13 mouse cellular contexts compared by ENCODE assay signal in the genomic region with DNA sequence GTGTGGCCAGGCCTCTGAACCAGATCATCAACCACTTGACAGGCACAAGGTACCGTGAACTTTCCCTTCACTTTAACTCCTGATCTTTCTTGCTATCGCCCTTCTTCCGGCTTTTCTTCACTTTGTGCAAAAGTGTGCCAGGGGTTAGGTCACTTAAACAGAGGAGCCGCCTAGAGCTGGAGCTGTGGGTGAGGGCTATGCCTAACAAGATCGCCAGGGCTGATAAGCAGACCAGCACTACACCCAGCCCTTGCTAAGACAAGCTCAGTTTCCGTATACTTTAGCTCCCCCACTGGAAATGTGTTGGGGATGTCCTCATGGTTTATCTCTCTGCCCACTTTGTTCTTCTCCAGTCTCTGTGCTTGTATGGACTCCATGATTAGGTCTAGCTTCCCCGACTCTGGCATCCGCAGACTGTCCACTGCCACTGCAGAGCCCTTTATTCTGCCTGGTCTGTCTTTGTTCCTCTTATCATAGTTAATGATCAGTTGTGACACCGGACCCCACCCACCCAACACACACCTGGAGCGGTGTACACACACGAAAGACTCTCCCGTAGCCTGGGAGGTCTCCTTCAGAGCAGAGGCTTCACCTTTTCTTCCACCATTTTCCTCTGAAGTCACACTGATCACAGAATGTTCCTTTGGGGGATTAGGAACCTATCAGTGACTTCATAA. TPM values are rescaled to one million over a fixed set of nuclear protein-coding genes. Genes with fewer than 3 reads are reported as not detected.
DNase-seq lines count a peak whose midpoint lies in the region; ATAC-seq lines count a peak whose summit lies in the region.
"Had no signal": no experiment of that assay in that cellular context is flagged by ENCODE, and none has a peak within 500 bp of the region (broad histone marks: within the 10 kb centered on the region; RNA-seq: fewer than 3 reads in every experiment).

No protein-coding gene starts in this region.

- DNase-seq in kidney, adult 9 months = no peak
- no peak for DNase-seq in heart, postnatal 36 days
- DNase-seq: adrenal gland, postnatal 14 days; cerebellum, adult 18-20 months; embryo, embryonic 11 days; kidney, adult 8-10 months had no signal

- no peaks in the 10 kb centered on the region for H3K27me3 ChIP-seq in kidney, embryonic 16.5 days (ENCODE audit: insufficient read depth, low read length)
- no peaks in the 10 kb centered on the region for H3K27me3 ChIP-seq in liver, embryonic 16.5 days (ENCODE audit: control insufficient read depth, insufficient read depth, low read depth, low read length)
- H3K27me3 ChIP-seq in stomach, embryonic 15.5 days (replicated peaks) = no peaks in the 10 kb centered on the region
- H3K27me3 ChIP-seq in midbrain, embryonic 13.5 days = no peaks in the 10 kb centered on the region
- no peaks in the 10 kb centered on the region for H3K27me3 ChIP-seq in forebrain, embryonic 15.5 days

- no peak overlapping the region for H3K4me2 ChIP-seq in kidney, embryonic 16.5 days (replicated peaks; ENCODE audit: low read depth, low read length)
- no peak overlapping the region for H3K4me2 ChIP-seq in liver, embryonic 16.5 days (ENCODE audit: low read depth, low read length)
- H3K4me2 ChIP-seq in stomach, embryonic 15.5 days = no peak overlapping the region; the same call in 1 of the 2 replicates
- no peak overlapping the region for H3K4me2 ChIP-seq in midbrain, embryonic 13.5 days (replicated peaks)
- H3K4me2 ChIP-seq in forebrain, embryonic 15.5 days (replicated peaks) = no peak overlapping the region

- no peak overlapping the region for H3K27ac ChIP-seq in kidney, embryonic 16.5 days (ENCODE audit: low read length)
- no peak overlapping the region for H3K27ac ChIP-seq in liver, embryonic 16.5 days (ENCODE audit: low read length)
- H3K27ac ChIP-seq in stomach, embryonic 15.5 days = peak overlapping the region; percentile 81
- H3K27ac ChIP-seq in midbrain, embryonic 13.5 days = no peak overlapping the region
- H3K27ac ChIP-seq in forebrain, embryonic 15.5 days (replicated peaks) = no peak overlapping the region
- H3K27ac ChIP-seq: macrophage had no signal

- H3K9ac ChIP-seq in kidney, embryonic 16.5 days (replicated peaks; ENCODE audit: low read length) = no peak overlapping the region
- no peak overlapping the region for H3K9ac ChIP-seq in liver, embryonic 16.5 days (ENCODE audit: low read depth, low read length)
- no peak overlapping the region for H3K9ac ChIP-seq in stomach, embryonic 15.5 days
- H3K9ac ChIP-seq in midbrain, embryonic 13.5 days (replicated peaks) = no peak overlapping the region
- no peak overlapping the region for H3K9ac ChIP-seq in forebrain, embryonic 15.5 days (replicated peaks)

- intact Hi-C loops in heart, postnatal 36 days (cut with DNase I) = no loop called here

- WGBS in kidney, embryonic 16.5 days = 73% methylated on average over 12 of the region's 12 CpGs
- 23% methylated on average over 12 of the region's 12 CpGs for WGBS in liver, embryonic 16.5 days (ENCODE audit: insufficient replicate concordance)
- WGBS in stomach, embryonic 15.5 days = 59% methylated on average over 12 of the region's 12 CpGs
- 87% methylated on average over 12 of the region's 12 CpGs for WGBS in midbrain, embryonic 13.5 days
- 89% methylated on average over 12 of the region's 12 CpGs for WGBS in forebrain, embryonic 15.5 days

- peak; percentile 27; the same call in 1 of the 2 replicates for ATAC-seq in kidney, embryonic 16.5 days (ENCODE audit: low FRiP score, low TSS enrichment)
- peak; percentile 62 for ATAC-seq in common myeloid progenitor, adult 5-6 weeks (replicated peaks; ENCODE audit: low read depth, poor library complexity, severe bottlenecking)
- ATAC-seq in liver, embryonic 16.5 days (ENCODE audit: low read depth) = peak; percentile 16; the same call in 1 of the 2 replicates
- 0 out of 2 replicates have a peak, but pooled peaks have one; percentile 66 for ATAC-seq in stomach, embryonic 15.5 days (ENCODE audit: insufficient read depth, low FRiP score, low read depth)
- no peak for ATAC-seq in midbrain, embryonic 13.5 days
- ATAC-seq in forebrain, embryonic 15.5 days (replicated peaks) = no peak

- peaks cover 11% of the 10 kb centered on the region for H3K4me1 ChIP-seq in kidney, embryonic 16.5 days (ENCODE audit: insufficient read depth, low read length)
- peaks cover 8% of the 10 kb centered on the region for H3K4me1 ChIP-seq in liver, embryonic 16.5 days (ENCODE audit: control insufficient read depth, low read depth, low read length)
- peaks cover 9% of the 10 kb centered on the region; the same call in 1 of the 2 replicates for H3K4me1 ChIP-seq in stomach, embryonic 15.5 days
- H3K4me1 ChIP-seq in midbrain, embryonic 13.5 days (replicated peaks) = peaks cover 15% of the 10 kb centered on the region
- peaks cover 4% of the 10 kb centered on the region for H3K4me1 ChIP-seq in forebrain, embryonic 15.5 days

- H3K4me3 ChIP-seq in kidney, embryonic 16.5 days (ENCODE audit: low read length) = no peak overlapping the region
- H3K4me3 ChIP-seq in liver, embryonic 16.5 days (ENCODE audit: low read depth, low read length) = no peak overlapping the region
- no peak overlapping the region for H3K4me3 ChIP-seq in stomach, embryonic 15.5 days (replicated peaks)
- H3K4me3 ChIP-seq in midbrain, embryonic 13.5 days (replicated peaks) = no peak overlapping the region
- no peak overlapping the region for H3K4me3 ChIP-seq in forebrain, embryonic 15.5 days

- no peaks in the 10 kb centered on the region for H3K36me3 ChIP-seq in kidney, embryonic 16.5 days (ENCODE audit: insufficient read depth, low read length)
- H3K36me3 ChIP-seq in liver, embryonic 16.5 days (ENCODE audit: control insufficient read depth, insufficient read depth) = no peaks in the 10 kb centered on the region
- no peaks in the 10 kb centered on the region for H3K36me3 ChIP-seq in stomach, embryonic 15.5 days
- no peaks in the 10 kb centered on the region for H3K36me3 ChIP-seq in midbrain, embryonic 13.5 days
- no peaks in the 10 kb centered on the region for H3K36me3 ChIP-seq in forebrain, embryonic 15.5 days

- no peaks in the 10 kb centered on the region for H3K9me3 ChIP-seq in kidney, embryonic 16.5 days (ENCODE audit: low read length)
- H3K9me3 ChIP-seq in liver, embryonic 16.5 days (replicated peaks; ENCODE audit: control insufficient read depth, low read length) = no peaks in the 10 kb centered on the region
- H3K9me3 ChIP-seq in stomach, embryonic 15.5 days = no peaks in the 10 kb centered on the region
- no peaks in the 10 kb centered on the region for H3K9me3 ChIP-seq in midbrain, embryonic 13.5 days
- no peaks in the 10 kb centered on the region for H3K9me3 ChIP-seq in forebrain, embryonic 15.5 days

RNA-seq across cellular contexts. Expression of gene Eml4, which starts 43.6 kb away (rescaled TPM):
- 34.4 and 36.2 TPM in 2 replicates for polyA plus RNA-seq in kidney, embryonic 16.5 days (2015; fragmentation: Nextera tagmentation; extraction: Ambion mirVana)
- 66.6 and 76.2 TPM in 2 replicates for total RNA-seq in common myeloid progenitor, adult 5-6 weeks (2017)
- polyA plus RNA-seq in liver, embryonic 16.5 days (2015; fragmentation: Nextera tagmentation; extraction: Ambion mirVana) = 4.2 and 4.7 TPM in 2 replicates
- 30.5 and 31.1 TPM in 2 replicates for polyA plus RNA-seq in stomach, embryonic 15.5 days (2015; fragmentation: Nextera tagmentation; extraction: Ambion mirVana)
- polyA plus RNA-seq in midbrain, embryonic 13.5 days (2015; fragmentation: Nextera tagmentation; extraction: Ambion mirVana) = 29.2 and 35.1 TPM in 2 replicates
- total RNA-seq in heart, postnatal 36 days (2021) = 1 to 10 TPM; 4.3 to 4.6 TPM
- 34.6 and 34.8 TPM in 2 replicates for polyA plus RNA-seq in forebrain, embryonic 15.5 days (2015; fragmentation: Nextera tagmentation; extraction: Ambion mirVana)

Comparison
In these comparisons a context has a peak if more than half of its experiments do, and no peak if none do; other contexts are left out.
1. ATAC-seq: peak in kidney, embryonic 16.5 days (single experiment), common myeloid progenitor, adult 5-6 weeks (single experiment), liver, embryonic 16.5 days (single experiment) and stomach, embryonic 15.5 days (single experiment); none in midbrain, embryonic 13.5 days (single experiment) and forebrain, embryonic 15.5 days (single experiment).